21 mouse cellular contexts compared by ENCODE assay signal in the genomic region with DNA sequence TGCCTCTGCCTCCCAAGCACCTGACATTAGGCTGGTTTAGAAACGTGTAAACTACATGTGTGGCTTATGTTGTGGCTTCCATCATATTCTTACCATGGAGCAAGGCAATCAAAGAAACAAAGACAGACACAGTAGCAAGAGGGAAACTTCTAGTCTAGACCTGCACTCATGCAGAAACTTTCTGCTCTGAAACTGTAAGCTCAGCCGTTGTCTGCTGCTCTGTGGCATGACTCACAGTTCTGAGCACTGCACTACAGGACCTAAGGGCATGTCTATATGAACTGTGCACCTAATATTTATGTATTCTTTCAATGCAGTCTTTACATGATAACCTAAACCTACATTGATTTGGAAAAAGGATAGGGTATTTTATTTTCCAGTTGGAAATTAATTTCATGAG. TPM values are rescaled to one million over a fixed set of nuclear protein-coding genes. Genes with fewer than 3 reads are reported as not detected.
DNase-seq lines count a peak whose midpoint lies in the region; ATAC-seq and TF ChIP-seq lines count a peak whose summit lies in the region.
"Had no signal": no experiment of that assay in that cellular context is flagged by ENCODE, and none has a peak within 500 bp of the region (broad histone marks: within the 10 kb centered on the region; RNA-seq: fewer than 3 reads in every experiment).

No protein-coding gene starts in this region.

- H3K79me2 ChIP-seq in myocyte (ENCODE audit: control insufficient read depth, insufficient read depth) = peaks cover 93% of the 10 kb centered on the region

- H3K9ac ChIP-seq in heart, postnatal 0 days (replicated peaks; ENCODE audit: low read depth, low read length) = no peak overlapping the region
- H3K9ac ChIP-seq: embryonic facial prominence, embryonic 15.5 days; forebrain, embryonic 15.5 days; heart, embryonic 15.5 days; hindbrain, embryonic 15.5 days had no signal

- 58% methylated on average over 2 of the region's 2 CpGs for WGBS in heart, postnatal 0 days

- no peak overlapping the region for H3K4me3 ChIP-seq in heart, postnatal 0 days (ENCODE audit: low read depth, low read length)
- no peak overlapping the region for H3K4me3 ChIP-seq in myocyte
- H3K4me3 ChIP-seq: embryonic facial prominence, embryonic 15.5 days; forebrain, embryonic 15.5 days; heart, adult 2 months; heart, embryonic 15.5 days; hindbrain, embryonic 15.5 days had no signal

- no peak overlapping the region for H3K4me2 ChIP-seq in heart, postnatal 0 days (ENCODE audit: low read depth, low read length)
- H3K4me2 ChIP-seq in myocyte (ENCODE audit: low read depth) = peak overlapping the region; percentile 66
- H3K4me2 ChIP-seq: embryonic facial prominence, embryonic 15.5 days; forebrain, embryonic 15.5 days; heart, embryonic 11.5 days; heart, embryonic 15.5 days; hindbrain, embryonic 15.5 days had no signal

- DNase-seq in heart, postnatal 0 days (ENCODE audit: low spot score) = no peak
- no peak for DNase-seq in heart, postnatal 36 days
- DNase-seq in 3T3-L1 (ENCODE audit: low read depth, low spot score) = peak; percentile 59
- peak; percentile 78 for DNase-seq in Muller cell, postnatal 12 days (ENCODE audit: inconsistent ontology term)
- DNase-seq in spleen, adult 18-20 months = no peak
- DNase-seq in layer of hippocampus, postnatal 14 days (ENCODE audit: low spot score in 2 of 2) = no peak
- no peak for DNase-seq in natural killer cell, adult 2 months (ENCODE audit: low spot score in 2 of 2)
- DNase-seq: adrenal gland, postnatal 14 days; cerebellum, adult 11-12 months; cerebellum, adult 9-10 months; cerebellum, postnatal 25 days; gastrocnemius, postnatal 10 days; heart, adult 2 months had no signal

- TF ChIP-seq EP300 in heart, postnatal 0 days (IDR thresholded peaks at IDR 0.05; ENCODE audit: low read depth) = no peak

- no peak for TF ChIP-seq POLR2A in myocyte (IDR thresholded peaks at IDR 0.05; ENCODE audit: insufficient read length, low read depth)

- H3K27ac ChIP-seq in heart, postnatal 0 days (ENCODE audit: low read depth) = peak overlapping the region; percentile 26; the same call in 1 of the 2 replicates
- H3K27ac ChIP-seq: forebrain, embryonic 15.5 days; heart, adult 2 months; heart, embryonic 15.5 days; hindbrain, embryonic 15.5 days had no signal

- no peaks in the 10 kb centered on the region for H3K36me3 ChIP-seq in heart, postnatal 0 days (replicated peaks; ENCODE audit: control insufficient read depth, insufficient read depth, low read length)
- H3K36me3 ChIP-seq in myocyte (ENCODE audit: control insufficient read depth, insufficient read depth) = no peaks in the 10 kb centered on the region
- H3K36me3 ChIP-seq: embryonic facial prominence, embryonic 15.5 days; forebrain, embryonic 15.5 days; heart, embryonic 15.5 days; hindbrain, embryonic 15.5 days had no signal

- H3K9me3 ChIP-seq in heart, postnatal 0 days (replicated peaks; ENCODE audit: control insufficient read depth, low read length) = no peaks in the 10 kb centered on the region
- H3K9me3 ChIP-seq: embryonic facial prominence, embryonic 15.5 days; forebrain, embryonic 15.5 days; heart, embryonic 15.5 days; hindbrain, embryonic 15.5 days had no signal

- H3ac ChIP-seq in myocyte (ENCODE audit: control insufficient read depth, insufficient read length) = no peak overlapping the region

- no peaks in the 10 kb centered on the region for H3K27me3 ChIP-seq in heart, postnatal 0 days (ENCODE audit: control insufficient read depth, insufficient read depth, low read length)
- no peaks in the 10 kb centered on the region for H3K27me3 ChIP-seq in myocyte (ENCODE audit: control insufficient read depth, insufficient read depth, insufficient read length)
- H3K27me3 ChIP-seq: embryonic facial prominence, embryonic 15.5 days; forebrain, embryonic 15.5 days; heart, embryonic 15.5 days; hindbrain, embryonic 15.5 days had no signal

- ATAC-seq in heart, postnatal 0 days (ENCODE audit: insufficient read depth, low read depth) = no peak
- ATAC-seq: activated CD4-positive, CD25-positive, alpha-beta regulatory T cell, adult 4 months; forebrain, embryonic 15.5 days; intestine, embryonic 16.5 days had no signal

- no peak for TF ChIP-seq CTCF in heart, postnatal 0 days (IDR thresholded peaks at IDR 0.05; ENCODE audit: low read depth)

- H3K4me1 ChIP-seq in heart, postnatal 0 days (ENCODE audit: control insufficient read depth, insufficient read depth) = peaks cover 21% of the 10 kb centered on the region; the same call in 1 of the 2 replicates

- intact Hi-C loops in heart, postnatal 36 days (cut with DNase I) = no loop called here

TF ChIP-seq in myocyte, 11 proteins besides CTCF, POLR2A, EP300 and RAD21:
- TF ChIP-seq MAX (IDR thresholded peaks at IDR 0.05; ENCODE audit: low read depth) = no peak
- no peak for TF ChIP-seq E2F4 (IDR thresholded peaks at IDR 0.05; ENCODE audit: insufficient read depth)
- TF ChIP-seq MYOG (IDR thresholded peaks at IDR 0.05; ENCODE audit: control insufficient read depth in 1 of 3, insufficient read depth in 1 of 3, insufficient read length in 2 of 3, low read depth in 2 of 3) = no peak
- TF ChIP-seq POLR2AphosphoS2 (IDR thresholded peaks at IDR 0.05; ENCODE audit: insufficient read length, low read depth) = no peak
- TF ChIP-seq REST (IDR thresholded peaks at IDR 0.05; ENCODE audit: insufficient read depth, insufficient read length) = no peak
- no peak for TF ChIP-seq TCF3 (IDR thresholded peaks at IDR 0.05; ENCODE audit: insufficient read length, low read depth)
- TF ChIP-seq USF1 (IDR thresholded peaks at IDR 0.05; ENCODE audit: low read depth) = no peak
- TF ChIP-seq TCF12 (IDR thresholded peaks at IDR 0.05; ENCODE audit: insufficient read depth, poor library complexity, severe bottlenecking) = no peak
- no peak for TF ChIP-seq MYOD1 (IDR thresholded peaks at IDR 0.05; ENCODE audit: control insufficient read depth in 1 of 3, insufficient read length in 2 of 3, low read depth in 2 of 3)
- no peak for TF ChIP-seq CEBPB (IDR thresholded peaks at IDR 0.05; ENCODE audit: insufficient read depth, poor library complexity, severe bottlenecking)
- TF ChIP-seq SRF (IDR thresholded peaks at IDR 0.05; ENCODE audit: control insufficient read depth, insufficient read length, low read depth) = no peak
TF ChIP-seq in myocyte: peak in this region for 0.

RNA-seq across cellular contexts. Expression of a gene that starts 51.8 kb away (rescaled TPM):
- total RNA-seq in heart, postnatal 0 days (2014; rRNA removed; ENCODE audit: low replicate concordance) = 7.5 and 11.5 TPM in 2 replicates
- 7.5 and 9.5 TPM in 2 replicates for polyA plus RNA-seq in heart, postnatal 0 days (2015; fragmentation: Nextera tagmentation; extraction: Ambion mirVana)
- total RNA-seq in heart, postnatal 36 days (2021) = 10 to 100 TPM; 32.4 to 32.8 TPM
- 15.4 TPM for polyA plus RNA-seq in myocyte (2012; fragmentation: generic; extraction: Trizol)
- total RNA-seq in layer of hippocampus, postnatal 14 days (2021) = 10 to 100 TPM; 79.3 to 81.5 TPM

Comparison
In these comparisons a context has a peak if more than half of its experiments do, and no peak if none do; other contexts are left out.
1. DNase-seq: peak in 3T3-L1 (single experiment) and Muller cell, postnatal 12 days (single experiment); none in heart, postnatal 0 days (single experiment), heart, postnatal 36 days (0 of 2), spleen, adult 18-20 months (0 of 2), layer of hippocampus, postnatal 14 days (0 of 2) and natural killer cell, adult 2 months (0 of 2).